Mouse (Mus musculus) midbrain, embryonic 10.5 days (tissue): Measurements from ENCODE around the gene Myh6. TPM values are rescaled to one million over a fixed set of nuclear protein-coding genes. Genes with fewer than 3 reads are reported as not detected.
"Not testable (repeated sequence)": the region's sequence is repeated elsewhere in the genome, so short reads cannot be mapped to it uniquely, and the experiment has no call there.

ENCODE experiments used
- DNase-seq: peaks from one replicate; pipeline ENCODE4 v3.0.0-alpha.2; 2017; ENCODE audit warnings: low spot score
- H3K27ac ChIP-seq: fragments of 300-500 bp; sonication (generic); replicated peaks from 2 replicates; pipeline ENCODE4 v1.5.1; 2016; ENCODE audit warnings: mild to moderate bottlenecking
- H3K27me3 ChIP-seq: fragments of 300-500 bp; sonication (generic); 2 replicates; pipeline ENCODE4 v1.6.1; 2016; ENCODE audit warnings: low read depth, mild to moderate bottlenecking; ENCODE audit not compliant: poor library complexity, severe bottlenecking
- H3K36me3 ChIP-seq: fragments of 300-500 bp; sonication (generic); 2 replicates; pipeline ENCODE4 v1.6.1; 2016; ENCODE audit warnings: mild to moderate bottlenecking, moderate library complexity
- H3K4me1 ChIP-seq: fragments of 300-500 bp; sonication (generic); 2 replicates; pipeline ENCODE4 v1.6.1; 2016
- H3K4me3 ChIP-seq: fragments of 300-500 bp; sonication (generic); 2 replicates; pipeline ENCODE4 v1.5.1; 2016; ENCODE audit warnings: mild to moderate bottlenecking, moderate library complexity
- H3K9me3 ChIP-seq: fragments of 300-500 bp; sonication (generic); replicated peaks from 2 replicates; pipeline ENCODE4 v1.6.1; 2016; ENCODE audit warnings: mild to moderate bottlenecking
- WGBS: fragments of 180-500 bp; shearing (Covaris S2); methylation state at CpG from one replicate; pipeline ENCODE4 v1.1.7; 2016; 5-methylcytosine and 5-hydroxymethylcytosine counted together
- polyA plus RNA-seq: library from polyadenylated mRNA; unstranded; fragments of >200 nt; fragmentation: Nextera tagmentation; extraction: Ambion mirVana; gene quantifications from 2 replicates; pipeline ENCODE4 v1.2.1, GENCODE M21; 2016

Myh6 gene
- polyA plus RNA-seq, 1 experiment from 2014 or later = 0.68 TPM

DNA sequence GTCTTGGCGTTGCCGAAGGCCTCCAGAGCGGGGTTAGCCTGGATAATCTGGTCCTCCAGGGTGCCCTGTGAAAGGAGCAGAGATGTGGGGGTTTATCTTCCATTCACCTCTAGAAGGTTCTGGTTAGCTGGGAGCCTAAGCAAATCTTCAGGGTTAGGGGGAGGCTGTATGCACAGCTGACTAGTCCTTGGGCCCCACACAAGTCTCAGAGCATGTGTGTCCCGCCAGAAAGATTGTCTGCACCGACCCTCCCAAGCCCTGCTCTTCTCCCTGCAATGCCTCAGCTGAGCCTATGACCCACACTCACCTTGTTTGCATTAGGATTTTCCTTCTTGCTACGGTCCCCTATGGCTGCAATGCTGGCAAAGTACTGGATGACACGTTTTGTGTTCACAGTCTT lies 4.0 kb downstream of the Myh6 start:
- no peaks in the 10 kb centered on the region for H3K9me3 ChIP-seq
- no peak overlapping the region for H3K27ac ChIP-seq
- no peaks in the 10 kb centered on the region for H3K36me3 ChIP-seq
- no peaks in the 10 kb centered on the region for H3K27me3 ChIP-seq
- no peak overlapping the region for H3K4me3 ChIP-seq
- peaks cover 10% of the 10 kb centered on the region for H3K4me1 ChIP-seq
- 89% methylated on average over 7 of the region's 7 CpGs for whole genome bisulfite sequencing
- no peak for DNase-seq

DNA sequence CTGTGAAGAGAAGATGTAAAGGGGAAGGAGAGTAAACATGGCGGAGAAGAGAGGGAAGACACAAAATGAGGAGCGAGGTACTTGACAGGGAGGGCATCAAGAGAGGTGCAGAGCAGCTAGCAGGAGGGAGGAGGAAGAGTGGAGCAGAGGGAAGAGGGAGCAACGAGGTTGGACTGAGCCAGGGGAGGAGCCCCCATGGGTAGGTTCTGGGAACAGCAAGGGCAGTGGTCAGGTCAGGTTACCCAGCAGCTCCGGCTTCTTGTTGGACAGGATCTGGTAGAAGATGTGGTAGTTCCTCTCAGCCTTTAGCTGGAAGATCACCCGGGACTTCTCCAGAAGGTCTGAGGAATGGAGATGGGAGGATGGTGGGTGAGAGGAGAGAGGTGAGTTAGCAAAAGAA lies 5.2 kb downstream of the Myh6 start:
- no peak overlapping the region for H3K27ac ChIP-seq

DNA sequence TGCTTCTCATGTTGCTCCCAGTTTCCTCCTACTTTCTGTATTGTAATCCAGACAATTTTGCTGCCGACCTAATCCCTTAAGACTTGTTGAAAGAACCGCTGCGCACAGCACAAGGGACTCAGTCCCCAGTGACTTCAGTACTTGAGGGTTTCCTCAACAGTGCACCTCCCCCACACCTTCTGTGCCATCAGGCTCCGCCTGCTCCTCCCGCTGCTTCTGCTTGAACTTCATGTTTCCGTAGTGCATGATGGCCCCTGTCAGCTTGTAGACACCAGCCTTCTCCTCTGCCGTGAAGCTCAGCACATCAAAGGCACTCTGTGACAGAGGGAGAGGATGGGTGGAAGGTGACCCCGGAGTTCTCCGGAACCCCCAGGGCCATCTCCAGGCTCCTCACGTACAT lies 6.0 kb downstream of the Myh6 start:
- Histone ChIP-seq H3K4me3 (no peak overlapping the region), H3K27me3 (no peaks in the 10 kb centered on the region), H3K27ac (peak overlapping the region; percentile 52; the same call in 1 of the 2 replicates), H3K36me3 (no peaks in the 10 kb centered on the region), H3K4me1 (peaks cover 10% of the 10 kb centered on the region), H3K9me3 (no peaks in the 10 kb centered on the region)
- DNase-seq = no peak
- WGBS = 69% methylated on average over 10 of the region's 10 CpGs

More for the DNA sequence above, 5.2 kb downstream of the Myh6 start:
- Histone ChIP-seq H3K36me3 (no peaks in the 10 kb centered on the region), H3K27me3 (no peaks in the 10 kb centered on the region), H3K4me1 (peaks cover 10% of the 10 kb centered on the region), H3K4me3 (no peak overlapping the region), H3K9me3 (no peaks in the 10 kb centered on the region)
- no peak for DNase-seq
- 85% methylated on average over 5 of the region's 5 CpGs for WGBS

DNA sequence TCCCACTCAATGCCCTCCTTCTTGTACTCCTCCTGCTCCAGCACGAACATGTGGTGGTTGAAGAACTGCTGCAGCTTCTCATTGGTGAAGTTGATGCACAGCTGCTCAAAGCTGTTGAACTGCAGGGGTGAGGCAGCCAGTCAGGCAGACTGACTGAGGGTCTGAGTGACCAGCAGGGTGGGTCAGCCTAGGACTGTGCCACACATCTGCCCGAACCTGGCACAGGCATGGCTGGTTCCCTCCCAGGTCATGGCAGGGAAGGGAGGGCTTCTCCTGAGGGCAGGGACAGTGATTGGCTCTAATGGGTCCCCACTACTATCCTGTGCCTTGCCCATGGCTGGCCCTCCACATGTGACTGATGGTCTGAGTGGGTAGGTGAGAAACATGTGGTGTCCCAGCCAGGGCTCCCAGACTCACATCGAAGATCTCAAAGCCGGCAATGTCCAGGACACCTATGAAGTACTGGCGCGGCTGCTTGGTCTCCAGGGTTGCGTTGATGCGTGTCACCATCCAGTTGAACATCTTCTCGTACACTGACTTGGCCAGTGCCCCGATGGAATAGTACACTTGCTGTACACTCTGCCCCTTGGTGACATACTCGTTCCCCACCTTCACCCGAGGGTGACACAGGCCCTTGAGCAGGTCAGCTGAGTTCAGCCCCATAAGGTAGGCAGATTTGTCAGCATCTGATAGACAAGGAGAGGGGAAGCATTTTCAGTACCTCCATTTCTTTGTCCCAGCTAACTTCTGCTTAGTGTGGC lies 6.7 kb downstream of the Myh6 start:
- not testable (repeated sequence) for H3K4me1 ChIP-seq, H3K9me3 ChIP-seq, H3K4me3 ChIP-seq, H3K36me3 ChIP-seq, DNase-seq, H3K27me3 ChIP-seq
- H3K27ac ChIP-seq = peak overlapping the region; percentile 57; the same call in 1 of the 2 replicates
- WGBS = 91% methylated on average over 12 of the region's 12 CpGs

DNA sequence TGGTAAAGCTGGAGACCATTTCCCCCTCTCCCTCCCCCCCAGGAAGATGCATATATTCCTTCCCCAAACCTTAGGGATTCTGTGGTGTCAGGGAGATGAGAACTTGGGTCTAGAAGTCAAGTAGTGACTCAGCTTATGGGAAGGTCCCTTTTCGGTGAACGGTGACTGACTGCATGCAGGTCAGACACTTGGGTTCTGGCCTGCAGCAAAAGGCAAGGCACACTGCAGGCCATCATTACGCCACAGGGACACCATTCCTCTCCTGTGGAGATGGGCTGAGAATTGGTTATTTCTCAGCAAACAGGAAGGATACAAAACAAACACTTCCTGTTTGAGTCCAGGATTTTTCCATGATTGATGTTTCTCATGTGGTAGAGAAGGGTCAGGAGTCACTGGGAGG lies 7.5 kb downstream of the Myh6 start:
- Histone ChIP-seq H3K27me3 (no peaks in the 10 kb centered on the region), H3K4me1 (peaks cover 10% of the 10 kb centered on the region), H3K36me3 (no peaks in the 10 kb centered on the region), H3K4me3 (no peak overlapping the region), H3K9me3 (no peaks in the 10 kb centered on the region), H3K27ac (no peak overlapping the region)
- 82% methylated on average over 3 of the region's 3 CpGs for WGBS
- no peak for DNase-seq

DNA sequence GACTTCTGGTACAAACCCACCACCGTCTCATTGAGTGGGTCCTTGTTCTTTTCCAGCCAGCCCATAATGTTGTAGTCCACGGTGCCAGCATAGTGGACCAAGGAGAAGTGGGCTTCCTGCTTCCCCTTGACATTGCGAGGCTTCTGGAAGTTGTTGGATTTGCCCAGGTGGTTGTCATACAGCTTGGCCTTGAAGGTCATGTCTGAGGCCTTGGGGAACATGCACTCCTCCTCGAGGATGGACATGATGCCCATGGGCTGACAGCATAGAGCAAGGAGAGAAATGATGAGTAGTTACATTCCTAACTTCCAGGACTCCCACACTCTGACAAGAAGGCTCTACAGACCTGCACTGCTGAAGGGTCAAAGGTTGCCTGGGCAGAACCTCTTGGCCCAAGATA lies 8.2 kb downstream of the Myh6 start:
- WGBS = 81% methylated on average over 4 of the region's 4 CpGs

DNA sequence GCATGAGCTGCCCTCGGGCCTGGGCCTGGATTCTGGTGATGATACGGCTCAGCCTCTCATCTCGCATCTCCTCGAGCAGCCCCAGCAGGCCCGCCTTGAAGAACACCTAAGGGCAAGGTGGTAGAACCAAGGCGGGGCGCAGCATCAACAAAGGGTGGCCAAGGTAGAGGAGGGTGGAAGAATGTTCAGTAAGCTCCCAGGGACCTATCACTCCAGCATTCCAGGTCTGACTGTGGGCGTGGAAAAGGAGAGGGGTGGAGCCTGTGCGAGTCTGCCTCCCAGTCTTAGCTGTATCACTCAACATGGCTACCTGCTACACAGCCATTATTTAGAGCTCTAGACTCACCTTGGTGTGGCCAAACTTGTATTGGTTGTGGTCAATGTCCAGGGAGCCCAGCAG lies 10.2 kb downstream of the Myh6 start:
- peaks cover 10% of the 10 kb centered on the region for H3K4me1 ChIP-seq
- DNase-seq = no peak
- 86% methylated on average over 9 of the region's 9 CpGs for WGBS
- no peaks in the 10 kb centered on the region for H3K36me3 ChIP-seq
- no peaks in the 10 kb centered on the region for H3K9me3 ChIP-seq
- no peak overlapping the region for H3K4me3 ChIP-seq
- no peaks in the 10 kb centered on the region for H3K27me3 ChIP-seq
- H3K27ac ChIP-seq = no peak overlapping the region

More for the DNA sequence above, 8.2 kb downstream of the Myh6 start:
- no peak overlapping the region for H3K4me3 ChIP-seq
- H3K9me3 ChIP-seq = no peaks in the 10 kb centered on the region
- H3K27me3 ChIP-seq = no peaks in the 10 kb centered on the region
- peaks cover 10% of the 10 kb centered on the region for H3K4me1 ChIP-seq
- H3K27ac ChIP-seq = no peak overlapping the region
- H3K36me3 ChIP-seq = no peaks in the 10 kb centered on the region
- DNase-seq = no peak

DNA sequence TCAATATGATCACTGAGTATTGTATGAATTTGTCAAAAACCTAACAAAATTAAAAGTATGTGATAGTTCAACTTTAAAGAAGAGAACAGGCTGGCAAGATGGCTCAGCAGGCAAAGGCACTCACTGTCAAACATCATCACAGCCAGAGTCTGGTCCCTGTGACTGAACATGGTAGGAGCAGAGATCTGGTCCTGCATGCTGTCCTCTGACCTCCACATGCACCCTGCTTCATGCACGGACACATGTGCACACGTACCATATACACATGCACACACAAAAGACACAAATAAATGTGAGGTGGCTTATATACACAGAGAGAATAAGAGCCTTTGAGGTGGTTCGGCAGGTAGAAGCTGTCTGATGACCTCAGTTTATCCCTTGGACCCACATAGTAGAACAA lies 11.2 kb downstream of the Myh6 start:
- 83% methylated on average over 3 of the region's 3 CpGs for WGBS
- no peak for DNase-seq

DNA sequence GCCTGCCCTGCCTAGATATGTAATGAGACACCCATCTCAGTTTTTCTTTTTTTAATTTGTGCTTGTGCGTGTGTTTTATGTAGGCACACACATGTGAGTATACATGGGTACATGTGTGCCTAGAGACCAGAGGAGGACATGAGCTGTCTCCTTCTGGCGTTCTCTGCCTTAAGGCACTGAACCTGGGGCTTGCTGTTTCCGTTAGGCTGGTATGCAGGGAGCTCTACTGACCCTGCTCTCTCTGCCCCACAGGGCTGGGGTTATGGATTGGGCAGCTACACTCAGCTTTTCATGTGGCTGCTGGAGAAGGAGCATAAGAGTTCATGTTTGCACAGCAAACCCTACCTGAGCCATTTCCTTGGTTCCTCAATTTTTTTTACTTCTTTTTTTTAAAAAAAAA lies 12.3 kb downstream of the Myh6 start:
- Histone ChIP-seq H3K27me3 (peaks cover 4% of the 10 kb centered on the region; the same call in 1 of the 2 replicates), H3K4me1 (no peaks in the 10 kb centered on the region), H3K4me3 (no peak overlapping the region), H3K36me3 (no peaks in the 10 kb centered on the region), H3K9me3 (no peaks in the 10 kb centered on the region), H3K27ac (no peak overlapping the region)
- 85% methylated on average over 3 of the region's 3 CpGs for WGBS
- no peak for DNase-seq

More for the DNA sequence above, 11.2 kb downstream of the Myh6 start:
- Histone ChIP-seq H3K9me3 (no peaks in the 10 kb centered on the region), H3K27me3 (no peaks in the 10 kb centered on the region), H3K27ac (no peak overlapping the region), H3K4me3 (no peak overlapping the region), H3K4me1 (peaks cover 3% of the 10 kb centered on the region), H3K36me3 (no peaks in the 10 kb centered on the region)

DNA sequence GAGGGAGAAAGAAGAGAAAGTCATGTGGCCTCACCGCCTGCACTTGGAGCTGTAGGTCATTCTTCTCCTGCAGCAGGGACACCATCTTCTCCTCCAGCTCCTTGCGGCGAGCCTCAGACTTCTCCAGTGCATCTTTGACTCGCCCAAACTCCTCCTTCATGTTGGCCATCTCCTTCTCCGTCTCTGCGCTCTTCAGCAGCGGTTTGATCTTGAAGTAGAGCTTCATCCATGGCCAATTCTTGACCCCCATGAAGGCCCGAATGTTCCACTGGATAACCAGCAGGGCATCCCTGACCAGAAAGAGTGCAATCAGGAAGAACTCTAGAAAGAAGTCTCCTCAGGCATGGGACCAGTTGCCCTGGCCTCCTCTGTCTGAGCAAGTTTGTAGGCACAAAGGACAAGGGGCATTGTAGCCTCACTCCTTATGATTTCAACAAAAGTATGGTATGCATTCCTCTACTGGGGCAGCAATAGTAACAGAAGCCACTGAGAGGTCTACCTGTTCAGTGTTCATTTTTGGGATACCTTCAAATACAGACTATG lies 13.0 kb downstream of the Myh6 start:
- no peak overlapping the region for H3K27ac ChIP-seq
- no peak for DNase-seq
- H3K4me3 ChIP-seq = no peak overlapping the region
- 89% methylated on average over 8 of the region's 8 CpGs for WGBS
- no peaks in the 10 kb centered on the region for H3K4me1 ChIP-seq
- H3K9me3 ChIP-seq = no peaks in the 10 kb centered on the region
- no peaks in the 10 kb centered on the region for H3K36me3 ChIP-seq
- H3K27me3 ChIP-seq = peaks cover 8% of the 10 kb centered on the region; the same call in 1 of the 2 replicates

DNA sequence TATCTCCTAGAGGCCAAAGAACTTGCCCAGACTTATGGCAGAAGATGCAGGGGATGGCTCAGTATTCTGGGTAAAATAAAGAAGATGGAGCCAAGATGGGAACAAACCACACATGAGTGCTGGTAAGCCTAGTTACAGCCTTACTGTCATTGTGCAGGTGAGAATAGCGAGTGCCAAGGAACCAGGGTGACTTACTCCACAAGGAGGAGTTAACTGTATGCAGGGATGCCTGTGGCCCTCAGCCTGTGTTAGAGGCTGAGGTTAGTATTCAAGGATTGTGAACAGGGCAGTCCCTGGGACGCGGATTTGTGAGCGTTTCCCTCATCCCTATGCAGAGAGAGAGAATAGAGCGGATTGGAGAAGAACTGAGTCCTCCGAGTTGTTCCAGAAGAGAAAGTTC lies 15.1 kb downstream of the Myh6 start:
- DNase-seq = no peak
- Histone ChIP-seq H3K4me1 (no peaks in the 10 kb centered on the region), H3K27ac (no peak overlapping the region), H3K27me3 (peaks cover 8% of the 10 kb centered on the region; the same call in 1 of the 2 replicates), H3K36me3 (no peaks in the 10 kb centered on the region), H3K4me3 (no peak overlapping the region), H3K9me3 (no peaks in the 10 kb centered on the region)
- WGBS = 91% methylated on average over 6 of the region's 6 CpGs

DNA sequence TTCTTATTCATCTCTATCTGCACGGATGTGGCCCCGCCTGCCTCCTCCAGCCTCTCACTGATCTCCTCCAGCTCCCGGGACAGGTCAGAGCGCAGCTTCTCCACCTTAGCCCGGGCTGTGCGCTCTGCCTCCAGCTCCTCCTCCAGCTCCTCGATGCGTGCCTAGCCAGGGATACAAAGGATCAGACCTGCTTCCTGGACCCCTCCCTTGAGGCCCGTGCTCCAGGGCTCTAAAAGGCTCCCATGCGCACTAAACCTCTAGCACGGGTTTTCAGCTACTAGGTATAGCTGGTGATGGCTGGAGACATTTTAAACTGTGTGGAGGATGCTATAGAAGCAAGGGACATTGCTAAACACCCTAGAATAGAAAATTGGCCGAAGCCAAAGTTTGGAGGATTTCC lies 16.2 kb downstream of the Myh6 start:
- H3K36me3 ChIP-seq = no peaks in the 10 kb centered on the region
- H3K9me3 ChIP-seq = no peaks in the 10 kb centered on the region
- no peak overlapping the region for H3K4me3 ChIP-seq
- no peaks in the 10 kb centered on the region for H3K4me1 ChIP-seq
- 66% methylated on average over 12 of the region's 12 CpGs for WGBS
- H3K27ac ChIP-seq = no peak overlapping the region
- no peak for DNase-seq
- H3K27me3 ChIP-seq = peaks cover 8% of the 10 kb centered on the region; the same call in 1 of the 2 replicates

DNA sequence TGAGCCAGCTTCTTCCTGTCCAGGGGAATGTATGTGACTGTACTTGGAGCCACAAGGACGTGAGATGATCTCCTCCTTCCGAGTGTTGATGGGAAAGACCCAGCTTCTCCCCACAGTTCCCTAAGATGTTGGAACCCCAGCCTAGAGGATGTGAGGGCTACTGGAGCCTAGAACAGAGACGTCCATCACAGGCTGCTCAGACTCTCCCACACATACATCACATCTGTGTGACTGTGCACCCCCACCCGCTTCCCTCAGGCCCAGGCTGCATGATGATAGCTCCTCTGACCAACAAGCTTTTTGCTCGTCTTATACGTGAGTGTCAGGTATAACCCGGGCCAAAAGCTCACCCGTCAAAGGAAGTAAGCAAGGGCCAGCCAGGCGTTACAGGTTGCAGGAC lies 17.9 kb downstream of the Myh6 start:
- Histone ChIP-seq H3K36me3 (no peaks in the 10 kb centered on the region), H3K9me3 (no peaks in the 10 kb centered on the region), H3K4me3 (no peak overlapping the region), H3K27me3 (peaks cover 8% of the 10 kb centered on the region; the same call in 1 of the 2 replicates), H3K4me1 (no peaks in the 10 kb centered on the region), H3K27ac (no peak overlapping the region)
- no peak for DNase-seq
- 93% methylated on average over 9 of the region's 9 CpGs for WGBS
